Mouse (Mus musculus) stomach, embryonic 14.5 days (tissue): ENCODE measurements around the gene Neu4. TPM values are rescaled to one million over a fixed set of nuclear protein-coding genes. Genes with fewer than 3 reads are reported as not detected.
"Not testable (repeated sequence)": the region's sequence is repeated elsewhere in the genome, so short reads cannot be mapped to it uniquely, and the experiment has no call there.

Experiments used
- ATAC-seq: fragments of 200-750 bp; cut with Nextera tagmentation; 2 replicates; pipeline ENCODE4 v1.8.0; 2017; ENCODE audit warnings: low read depth, moderate TSS enrichment; ENCODE audit not compliant: insufficient number of reproducible peaks, insufficient read depth, low FRiP score
- H3K27ac ChIP-seq: fragments of 300-500 bp; sonication (generic); 2 replicates; pipeline ENCODE4 v1.5.1; 2014; ENCODE audit warnings: mild to moderate bottlenecking, low read length, moderate library complexity, mixed read lengths
- H3K27me3 ChIP-seq: fragments of 300-500 bp; sonication (generic); 2 replicates; pipeline ENCODE4 v1.6.1; 2014; ENCODE audit warnings: low read length, control low read depth, mixed read lengths; ENCODE audit not compliant: control insufficient read depth, insufficient read depth
- H3K36me3 ChIP-seq: fragments of 300-500 bp; sonication (generic); 2 replicates; pipeline ENCODE4 v1.6.1; 2014; ENCODE audit warnings: mild to moderate bottlenecking, control low read depth, low read length, moderate library complexity, mixed read lengths; ENCODE audit not compliant: control insufficient read depth, insufficient read depth
- H3K4me1 ChIP-seq: fragments of 300-500 bp; sonication (generic); 2 replicates; pipeline ENCODE4 v1.6.1; 2014; ENCODE audit warnings: low read length, control low read depth, mixed read lengths; ENCODE audit not compliant: control insufficient read depth, insufficient read depth
- H3K4me2 ChIP-seq: fragments of 300-500 bp; sonication (generic); replicated peaks from 2 replicates; pipeline ENCODE4 v1.6.1; 2014; ENCODE audit warnings: low read depth, low read length, control low read depth
- H3K4me3 ChIP-seq: fragments of 300-500 bp; sonication (generic); 2 replicates; pipeline ENCODE4 v1.5.1; 2014; ENCODE audit warnings: low read depth, low read length, control low read depth
- H3K9ac ChIP-seq: fragments of 300-500 bp; sonication (generic); replicated peaks from 2 replicates; pipeline ENCODE4 v1.6.1; 2014; ENCODE audit warnings: low read depth, mild to moderate bottlenecking, control low read depth, low read length, moderate library complexity, mixed read lengths
- H3K9me3 ChIP-seq: fragments of 300-500 bp; sonication (generic); 2 replicates; pipeline ENCODE4 v1.6.1; 2016; ENCODE audit warnings: low read depth, low read length, control low read depth; ENCODE audit not compliant: control insufficient read depth
- WGBS: fragments of 180-500 bp; shearing (Covaris S2); extraction: QIAGEN DNeasy Blood & Tissue Kit; methylation state at CpG from one replicate; pipeline ENCODE4 v1.1.7; 2014; 5-methylcytosine and 5-hydroxymethylcytosine counted together
- polyA plus RNA-seq: library from polyadenylated mRNA; unstranded; fragments of >200 nt; fragmentation: Nextera tagmentation; extraction: Ambion mirVana; gene quantifications from 2 replicates; pipeline ENCODE4 v1.2.1, GENCODE M21; 2014

Neu4 gene
- not detected in 2 replicates for polyA plus RNA-seq

DNA sequence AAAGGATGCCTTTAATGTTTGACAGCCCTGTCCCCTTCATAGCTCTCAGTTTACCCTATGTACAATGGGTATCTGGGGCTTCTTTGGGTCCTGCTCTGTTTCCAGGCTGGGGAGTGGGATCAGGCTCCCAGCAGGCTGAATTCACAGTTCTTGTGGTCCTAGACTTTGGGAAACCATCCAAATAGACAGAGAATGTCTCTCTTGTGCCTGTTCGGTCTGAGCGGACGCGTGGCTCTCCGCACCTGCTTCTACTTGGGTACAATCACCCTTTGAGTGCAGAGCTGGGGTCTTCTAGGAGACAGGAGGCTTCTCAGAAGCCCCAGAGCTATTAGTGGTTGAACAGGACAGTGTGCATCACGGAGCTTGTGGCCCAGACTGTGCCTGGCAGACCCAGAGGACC lies at the start of gene Neu4:
TSS of gene Neu4 (plus strand) at position 301 of the 400 bp plus-strand sequence.
- Histone ChIP-seq H3K27me3 (no peaks in the 10 kb centered on the region), H3K9me3 (no peaks in the 10 kb centered on the region), H3K4me2 (no peak within 1 kb of the TSS), H3K27ac (no peak within 1 kb of the TSS), H3K36me3 (no peaks in the 10 kb centered on the region), H3K9ac (no peak within 1 kb of the TSS), H3K4me1 (no peaks in the 10 kb centered on the region), H3K4me3 (no peak within 1 kb of the TSS)
- WGBS = 86% methylated on average over 6 of the region's 6 CpGs
- ATAC-seq = no peak

- not testable (repeated sequence) for ATAC-seq
- WGBS = no CpG with 5 or more reads among the region's 4 CpGs
These were observed 49.5 kb upstream of the Neu4 start for GRCm38 (mm10) chr1:93970797-93971196.

DNA sequence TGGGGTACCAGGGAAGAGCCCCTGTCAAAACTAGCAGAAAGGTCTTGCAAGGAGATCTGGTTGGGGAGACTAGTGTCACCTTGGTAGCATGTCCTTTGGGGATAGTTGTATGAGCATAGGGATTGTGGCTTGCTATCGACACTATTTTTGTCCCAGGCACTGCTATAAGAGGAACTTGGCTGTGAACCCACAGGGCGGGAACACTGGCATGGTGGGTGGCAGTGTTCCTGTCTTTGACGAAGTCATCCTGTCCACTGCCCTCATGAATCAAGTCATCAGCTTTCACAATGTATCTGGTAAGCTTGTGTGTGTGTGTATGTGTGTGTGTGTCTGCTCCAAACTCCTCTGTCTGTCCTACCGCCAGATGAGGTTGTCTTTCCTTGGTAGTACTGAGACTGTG lies 44.5 kb upstream of the Neu4 start:
- not testable (repeated sequence) for H3K27ac ChIP-seq, H3K9ac ChIP-seq, H3K4me3 ChIP-seq, H3K4me1 ChIP-seq, H3K4me2 ChIP-seq, H3K27me3 ChIP-seq, ATAC-seq, H3K36me3 ChIP-seq, H3K9me3 ChIP-seq
- no CpG with 5 or more reads among the region's 4 CpGs for whole genome bisulfite sequencing

More at GRCm38 (mm10) chr1:93970797-93971196, 49.5 kb upstream of the Neu4 start:
- not testable (repeated sequence) for H3K4me3 ChIP-seq, H3K4me2 ChIP-seq, H3K27me3 ChIP-seq, H3K9me3 ChIP-seq, H3K4me1 ChIP-seq, H3K36me3 ChIP-seq, H3K27ac ChIP-seq, H3K9ac ChIP-seq

- not testable (repeated sequence) for H3K4me3 ChIP-seq, H3K9me3 ChIP-seq, H3K9ac ChIP-seq, H3K36me3 ChIP-seq, ATAC-seq, H3K4me1 ChIP-seq, H3K27ac ChIP-seq, H3K4me2 ChIP-seq, H3K27me3 ChIP-seq
- WGBS = no CpG with 5 or more reads among the region's 7 CpGs
These were observed 42.0 kb upstream of the Neu4 start for GRCm38 (mm10) chr1:93978287-93978686.

- H3K9me3 ChIP-seq, H3K27ac ChIP-seq, H3K9ac ChIP-seq, H3K36me3 ChIP-seq, H3K4me1 ChIP-seq, H3K27me3 ChIP-seq, H3K4me3 ChIP-seq, ATAC-seq, H3K4me2 ChIP-seq: not testable (repeated sequence)
- no CpG with 5 or more reads among the region's 2 CpGs for WGBS
These were observed 39.3 kb upstream of the Neu4 start for GRCm38 (mm10) chr1:93980932-93981331.

GRCm38 (mm10) chr1:93986167-93986566 lies 34.1 kb upstream of the Neu4 start:
- no peaks in the 10 kb centered on the region for H3K27me3 ChIP-seq
- 81% methylated on average over 3 of the region's 3 CpGs for WGBS
- H3K9ac ChIP-seq = no peak overlapping the region

DNA sequence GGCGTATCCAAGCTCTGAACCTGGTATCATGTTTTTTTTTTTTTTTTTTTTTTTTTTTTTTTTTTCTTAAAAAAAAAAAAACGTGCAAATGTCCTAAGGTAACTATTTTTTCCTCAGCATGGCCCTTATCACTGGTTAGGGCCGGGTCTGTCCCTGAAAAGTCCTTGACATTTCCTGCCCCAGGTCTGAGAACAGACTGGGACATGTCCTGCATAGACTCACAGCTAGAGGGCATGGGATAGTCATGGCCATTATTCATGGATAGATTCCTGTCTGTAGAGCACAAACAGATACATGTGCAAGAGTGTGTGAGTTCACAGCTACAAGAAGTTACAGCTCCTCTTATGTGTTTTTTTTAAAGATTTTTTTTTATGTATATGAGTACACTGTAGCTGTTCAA lies 31.5 kb upstream of the Neu4 start:
- no peak for ATAC-seq
- no peak overlapping the region for H3K27ac ChIP-seq
- no peak overlapping the region for H3K4me3 ChIP-seq
- H3K36me3 ChIP-seq = no peaks in the 10 kb centered on the region
- no peak overlapping the region for H3K4me2 ChIP-seq
- no peaks in the 10 kb centered on the region for H3K9me3 ChIP-seq
- H3K27me3 ChIP-seq = no peaks in the 10 kb centered on the region
- WGBS = 64% methylated on average over 3 of the region's 3 CpGs
- H3K9ac ChIP-seq = no peak overlapping the region
- H3K4me1 ChIP-seq = no peaks in the 10 kb centered on the region

More at GRCm38 (mm10) chr1:93986167-93986566, 34.1 kb upstream of the Neu4 start:
- Histone ChIP-seq H3K4me1 (no peaks in the 10 kb centered on the region), H3K9me3 (no peaks in the 10 kb centered on the region), H3K4me2 (no peak overlapping the region), H3K36me3 (no peaks in the 10 kb centered on the region), H3K27ac (no peak overlapping the region), H3K4me3 (no peak overlapping the region)
- no peak for ATAC-seq

DNA sequence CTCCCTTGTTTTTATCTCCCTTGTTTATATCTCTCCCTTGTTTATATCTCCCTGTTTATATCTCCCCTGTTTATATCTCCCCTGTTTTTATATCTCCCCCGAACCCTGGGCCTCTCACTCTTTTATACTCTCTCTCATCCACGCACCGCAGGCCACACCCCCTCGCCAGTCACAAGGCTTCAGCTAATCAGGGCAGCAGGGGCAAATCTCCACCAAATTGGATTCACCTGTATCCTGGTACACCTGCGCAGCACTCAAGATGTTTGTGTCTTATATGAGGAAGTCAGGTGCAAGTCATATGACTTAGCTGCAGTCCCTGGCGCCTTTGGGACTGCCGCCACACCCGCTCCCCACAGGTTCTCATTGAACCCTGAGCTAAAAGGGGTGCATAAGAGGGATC lies 30.0 kb upstream of the Neu4 start, which contains the start of gene Gal3st2c:
TSS of gene Gal3st2c (plus strand) at position 301 of the 400 bp plus-strand sequence.
- not testable (repeated sequence) for ATAC-seq, H3K4me2 ChIP-seq, H3K27ac ChIP-seq, H3K9ac ChIP-seq, H3K36me3 ChIP-seq, H3K9me3 ChIP-seq, H3K4me1 ChIP-seq, H3K27me3 ChIP-seq, H3K4me3 ChIP-seq
- 81% methylated on average over 7 of the region's 8 CpGs for WGBS

DNA sequence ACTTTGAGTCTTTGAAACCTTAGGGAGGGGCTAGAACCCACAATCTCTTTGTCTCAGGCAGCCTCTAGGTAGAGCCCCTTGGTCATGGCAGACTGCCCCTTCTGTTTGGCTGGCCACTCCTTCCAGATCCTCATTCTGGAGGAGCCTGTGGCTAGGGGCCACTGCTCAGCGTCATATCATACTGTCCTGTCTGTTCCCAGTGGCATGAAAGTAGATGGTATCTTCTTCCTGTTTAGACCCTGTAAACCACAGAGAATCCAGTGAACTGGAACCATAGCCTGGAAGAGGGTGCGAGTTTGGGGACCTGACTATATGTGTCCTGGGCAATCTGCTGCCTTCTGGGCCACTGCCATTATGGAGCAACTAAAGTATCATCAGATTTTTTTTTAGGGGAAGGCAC lies 29.2 kb upstream of the Neu4 start:
- H3K9me3 ChIP-seq, H3K9ac ChIP-seq, H3K36me3 ChIP-seq, H3K27ac ChIP-seq, H3K27me3 ChIP-seq, H3K4me2 ChIP-seq, H3K4me3 ChIP-seq, H3K4me1 ChIP-seq, ATAC-seq: not testable (repeated sequence)
- WGBS = 85% methylated on average over 2 of the region's 2 CpGs
